Mouse (Mus musculus) cerebellum, adult 11-12 months (tissue): ENCODE measurements around the gene Pik3cd.

Source experiments
- DNase-seq: peaks from one replicate; pipeline ENCODE4 v3.0.0; 2022

Pik3cd gene

GRCm38 (mm10) chr4:149604518-149604917 lies 97.9 kb downstream of the Pik3cd start:
- DNase-seq: no peak

GRCm38 (mm10) chr4:149603860-149604259 lies 98.5 kb downstream of the Pik3cd start:
- DNase-seq: no peak

GRCm38 (mm10) chr4:149602236-149602635 lies 100.1 kb downstream of the Pik3cd start:
- DNase-seq: no peak

GRCm38 (mm10) chr4:149601484-149601883 lies 100.9 kb downstream of the Pik3cd start:
- DNase-seq: no peak

- DNase-seq: no peak
These were observed 102.2 kb downstream of the Pik3cd start for GRCm38 (mm10) chr4:149600130-149600529.

GRCm38 (mm10) chr4:149599549-149599948 lies 102.8 kb downstream of the Pik3cd start:
- no peak for DNase-seq
